Mouse (Mus musculus) neural tube, embryonic 13.5 days (tissue): ENCODE data around the gene Ntn1. TPM values are rescaled to one million over a fixed set of nuclear protein-coding genes. Genes with fewer than 3 reads are reported as not detected.
A peak's percentile ranks its signal among the peaks of the same experiment; 100 is the strongest.

Experiments
- ATAC-seq: fragments of 200-750 bp; cut with Nextera tagmentation; 2 replicates; pipeline ENCODE4 v1.8.0; 2017; ENCODE audit warnings: low read depth, mild to moderate bottlenecking, moderate TSS enrichment, moderate library complexity
- H3K27ac ChIP-seq: fragments of 300-500 bp; sonication (generic); replicated peaks from 2 replicates; pipeline ENCODE4 v1.5.1; 2015; ENCODE audit warnings: moderate library complexity, mild to moderate bottlenecking, inconsistent platforms
- H3K27me3 ChIP-seq: fragments of 300-500 bp; sonication (generic); 2 replicates; pipeline ENCODE4 v1.6.1; 2015; ENCODE audit warnings: mild to moderate bottlenecking, inconsistent platforms
- H3K36me3 ChIP-seq: fragments of 300-500 bp; sonication (generic); 2 replicates; pipeline ENCODE4 v1.6.1; 2015; ENCODE audit warnings: mild to moderate bottlenecking, inconsistent platforms
- H3K4me1 ChIP-seq: fragments of 300-500 bp; sonication (generic); replicated peaks from 2 replicates; pipeline ENCODE4 v1.6.1; 2015; ENCODE audit warnings: inconsistent platforms
- H3K4me2 ChIP-seq: fragments of 300-500 bp; sonication (generic); 2 replicates; pipeline ENCODE4 v1.6.1; 2015; ENCODE audit warnings: inconsistent platforms, mild to moderate bottlenecking, moderate library complexity
- H3K4me3 ChIP-seq: fragments of 300-500 bp; sonication (generic); 2 replicates; pipeline ENCODE4 v1.5.1; 2015; ENCODE audit warnings: mild to moderate bottlenecking, inconsistent platforms
- H3K9ac ChIP-seq: fragments of 300-500 bp; sonication (generic); 2 replicates; pipeline ENCODE4 v1.6.1; 2015; ENCODE audit warnings: moderate library complexity, mild to moderate bottlenecking, inconsistent platforms
- H3K9me3 ChIP-seq: fragments of 300-500 bp; sonication (generic); 2 replicates; pipeline ENCODE4 v1.6.1; 2016; ENCODE audit warnings: inconsistent platforms
- WGBS: fragments of 180-500 bp; shearing (Covaris S2); methylation state at CpG from one replicate; pipeline ENCODE4 v1.1.7; 2015; 5-methylcytosine and 5-hydroxymethylcytosine counted together
- polyA plus RNA-seq: library from polyadenylated mRNA; unstranded; fragments of >200 nt; fragmentation: Nextera tagmentation; extraction: Ambion mirVana; gene quantifications from 2 replicates; pipeline ENCODE4 v1.2.1, GENCODE M21; 2015

Gene Ntn1
- polyA plus RNA-seq, 1 experiment from 2014 or later: 35.3 TPM

GRCm38 (mm10) chr11:68432361-68433021, 31.9 kb upstream of the Ntn1 start:
- Histone ChIP-seq H3K4me1 (peaks cover 15% of the 10 kb centered on the region), H3K27ac (no peak overlapping the region), H3K9me3 (no peaks in the 10 kb centered on the region), H3K36me3 (no peaks in the 10 kb centered on the region), H3K9ac (peak overlapping the region; percentile 58; the same call in 1 of the 2 replicates), H3K4me3 (peak overlapping the region; percentile 40), H3K4me2 (peak overlapping the region; percentile 59), H3K27me3 (peaks cover 28% of the 10 kb centered on the region)
- ATAC-seq: peak; percentile 34; the same call in 1 of the 2 replicates
- WGBS: 32% methylated on average over 23 of the region's 23 CpGs

DNA sequence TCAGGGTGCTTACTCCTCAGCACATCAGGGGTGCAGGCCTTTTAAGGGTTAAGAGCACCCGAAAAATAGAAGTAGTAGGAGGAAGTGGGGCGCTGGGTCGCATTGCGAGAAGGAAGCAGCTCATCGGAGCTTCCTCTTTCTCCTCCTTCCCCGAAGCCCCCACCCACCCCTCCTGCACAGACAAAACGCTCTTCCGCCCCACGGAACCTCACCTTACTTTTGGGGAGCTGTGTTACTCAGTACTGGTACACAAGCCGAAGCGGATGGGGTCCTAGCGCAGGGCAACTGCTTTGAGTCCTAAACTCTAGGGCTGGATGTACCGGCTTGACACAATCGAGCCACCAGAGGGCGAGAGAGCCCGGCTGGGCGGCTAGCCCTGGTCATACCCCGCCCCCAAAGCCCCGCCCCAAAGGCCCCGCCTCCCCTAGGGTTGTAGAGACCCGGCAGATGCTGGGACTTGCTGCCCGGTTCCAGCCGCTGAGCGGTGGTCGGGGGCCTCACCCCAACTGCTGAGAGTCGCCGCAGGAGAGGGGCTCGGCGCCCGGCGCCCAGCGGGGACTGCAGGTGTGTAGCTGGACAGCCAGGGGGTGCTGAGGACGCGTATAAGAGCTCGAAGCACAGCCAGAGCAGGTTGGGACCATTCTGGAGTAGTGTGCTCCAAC, 31.2 kb upstream of the Ntn1 start, which contains the start of gene Pik3r5:
TSS of gene Pik3r5 (plus strand) at position 423 of the 662 bp plus-strand sequence.
- Histone ChIP-seq H3K9me3 (no peaks in the 10 kb centered on the region), H3K9ac (peak within 1 kb of the TSS; percentile 58; the same call in 1 of the 2 replicates), H3K4me3 (peak within 1 kb of the TSS; percentile 40), H3K4me1 (peaks cover 15% of the 10 kb centered on the region), H3K27me3 (peaks cover 28% of the 10 kb centered on the region), H3K36me3 (no peaks in the 10 kb centered on the region), H3K4me2 (peak within 1 kb of the TSS; percentile 59), H3K27ac (no peak within 1 kb of the TSS)
- 9% methylated on average over 35 of the region's 35 CpGs for WGBS
- peak; percentile 87 for ATAC-seq

GRCm38 (mm10) chr11:68430662-68431061, 30.0 kb upstream of the Ntn1 start:
- 65% methylated on average over 5 of the region's 5 CpGs for WGBS

GRCm38 (mm10) chr11:68427083-68427570, 26.5 kb upstream of the Ntn1 start:
- H3K9me3 ChIP-seq: no peaks in the 10 kb centered on the region
- no peaks in the 10 kb centered on the region for H3K36me3 ChIP-seq
- peaks cover 16% of the 10 kb centered on the region for H3K27me3 ChIP-seq
- no peak overlapping the region for H3K4me2 ChIP-seq
- peaks cover 23% of the 10 kb centered on the region for H3K4me1 ChIP-seq
- whole genome bisulfite sequencing: 84% methylated on average over 5 of the region's 5 CpGs
- H3K27ac ChIP-seq: peak overlapping the region; percentile 53; the same call in 1 of the 2 replicates
- H3K9ac ChIP-seq: no peak overlapping the region
- H3K4me3 ChIP-seq: no peak overlapping the region
- ATAC-seq: no peak

More at GRCm38 (mm10) chr11:68430662-68431061, 30.0 kb upstream of the Ntn1 start:
- H3K27me3 ChIP-seq: peaks cover 28% of the 10 kb centered on the region
- H3K9ac ChIP-seq: no peak overlapping the region
- no peak overlapping the region for H3K4me2 ChIP-seq
- H3K27ac ChIP-seq: no peak overlapping the region
- H3K9me3 ChIP-seq: no peaks in the 10 kb centered on the region
- H3K4me3 ChIP-seq: no peak overlapping the region
- no peak for ATAC-seq
- H3K4me1 ChIP-seq: peaks cover 27% of the 10 kb centered on the region
- H3K36me3 ChIP-seq: no peaks in the 10 kb centered on the region

DNA sequence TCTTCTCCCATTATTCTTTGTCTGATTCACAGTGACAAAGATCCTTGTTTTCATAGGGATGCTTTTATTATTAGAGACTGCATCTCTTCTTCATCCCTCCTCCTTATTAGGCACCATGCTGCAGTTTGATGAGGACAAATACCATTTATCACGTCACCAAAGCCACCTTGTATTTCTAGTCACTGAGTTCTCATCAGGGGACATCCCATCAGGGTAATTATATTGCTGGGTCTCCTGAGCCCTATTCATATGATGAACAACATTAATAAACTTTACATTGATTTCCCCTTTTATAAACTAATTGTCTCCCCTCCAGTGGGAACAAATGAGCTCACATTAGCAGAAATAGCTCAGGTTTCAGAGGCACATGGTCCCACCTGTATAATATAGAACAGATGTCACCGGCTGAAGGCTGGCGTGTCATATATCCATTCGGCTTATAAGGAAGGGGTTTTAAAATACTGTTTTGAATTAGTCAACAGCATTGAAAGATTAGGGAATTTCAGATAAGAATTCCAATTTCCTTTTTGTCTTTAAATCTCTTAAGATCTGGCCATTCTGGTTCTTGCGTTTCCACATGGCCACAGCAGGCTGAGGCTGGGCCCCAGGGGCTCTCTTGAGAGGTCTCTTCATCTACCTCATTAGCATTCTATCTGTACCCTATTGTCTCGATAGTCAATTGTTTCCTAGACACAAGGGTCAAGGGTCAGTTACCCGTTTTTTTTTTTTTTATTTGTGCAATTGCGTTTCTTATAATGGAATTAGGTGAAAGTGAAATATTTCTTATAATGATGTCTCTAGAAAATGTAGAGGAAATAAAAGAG, 25.1 kb upstream of the Ntn1 start:
- H3K27ac ChIP-seq: peak overlapping the region; percentile 53
- no peak overlapping the region for H3K4me3 ChIP-seq
- H3K9ac ChIP-seq: no peak overlapping the region
- WGBS: 28% methylated on average over 8 of the region's 8 CpGs
- no peak overlapping the region for H3K4me2 ChIP-seq
- peak; percentile 89 for ATAC-seq
- H3K4me1 ChIP-seq: peaks cover 15% of the 10 kb centered on the region
- H3K36me3 ChIP-seq: no peaks in the 10 kb centered on the region
- H3K27me3 ChIP-seq: peaks cover 6% of the 10 kb centered on the region; the same call in 1 of the 2 replicates
- H3K9me3 ChIP-seq: no peaks in the 10 kb centered on the region

- no peak overlapping the region for H3K4me2 ChIP-seq
- no peaks in the 10 kb centered on the region; the same call in 1 of the 2 replicates for H3K27me3 ChIP-seq
- H3K4me1 ChIP-seq: no peaks in the 10 kb centered on the region
- no peaks in the 10 kb centered on the region for H3K36me3 ChIP-seq
- WGBS: 41% methylated on average over 9 of the region's 9 CpGs
- H3K9me3 ChIP-seq: no peaks in the 10 kb centered on the region
- no peak overlapping the region for H3K9ac ChIP-seq
- no peak overlapping the region for H3K27ac ChIP-seq
- no peak for ATAC-seq
- no peak overlapping the region for H3K4me3 ChIP-seq
Observed at GRCm38 (mm10) chr11:68417831-68418230, 17.2 kb upstream of the Ntn1 start.

- whole genome bisulfite sequencing: 69% methylated on average over 3 of the region's 3 CpGs
- no peaks in the 10 kb centered on the region; the same call in 1 of the 2 replicates for H3K27me3 ChIP-seq
- no peak overlapping the region for H3K4me2 ChIP-seq
- no peaks in the 10 kb centered on the region for H3K9me3 ChIP-seq
- no peak for ATAC-seq
- no peak overlapping the region for H3K27ac ChIP-seq
- no peaks in the 10 kb centered on the region for H3K36me3 ChIP-seq
- H3K9ac ChIP-seq: no peak overlapping the region
- H3K4me1 ChIP-seq: no peaks in the 10 kb centered on the region
- no peak overlapping the region for H3K4me3 ChIP-seq
Observed at GRCm38 (mm10) chr11:68417001-68417400, 16.4 kb upstream of the Ntn1 start.

DNA sequence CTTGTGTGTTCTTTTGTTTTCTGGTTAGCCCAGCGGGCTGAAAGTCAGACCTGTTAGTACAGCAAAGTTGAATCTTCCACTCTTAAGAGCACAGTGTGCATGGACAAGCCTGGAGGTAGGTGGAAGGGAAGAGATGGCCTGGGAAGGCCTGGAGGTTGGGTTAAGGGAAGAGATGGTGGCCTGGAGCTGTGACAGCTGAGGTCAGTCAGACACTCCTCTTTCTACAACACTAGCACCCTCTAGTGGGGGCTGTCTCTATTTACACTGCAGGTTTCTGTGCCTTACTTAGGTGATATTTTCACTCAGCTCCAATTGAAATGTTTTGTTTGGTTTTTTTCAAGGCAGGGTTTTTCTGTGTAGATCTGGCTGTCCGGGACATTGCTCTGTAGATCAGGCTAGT, 7.5 kb upstream of the Ntn1 start:
- Histone ChIP-seq H3K4me2 (no peak overlapping the region), H3K36me3 (no peaks in the 10 kb centered on the region), H3K9me3 (no peaks in the 10 kb centered on the region), H3K27me3 (peaks cover 37% of the 10 kb centered on the region), H3K27ac (no peak overlapping the region), H3K4me3 (no peak overlapping the region), H3K4me1 (no peaks in the 10 kb centered on the region), H3K9ac (no peak overlapping the region)
- 59% methylated on average over 2 of the region's 2 CpGs for WGBS
- peak; percentile 50 for ATAC-seq

DNA sequence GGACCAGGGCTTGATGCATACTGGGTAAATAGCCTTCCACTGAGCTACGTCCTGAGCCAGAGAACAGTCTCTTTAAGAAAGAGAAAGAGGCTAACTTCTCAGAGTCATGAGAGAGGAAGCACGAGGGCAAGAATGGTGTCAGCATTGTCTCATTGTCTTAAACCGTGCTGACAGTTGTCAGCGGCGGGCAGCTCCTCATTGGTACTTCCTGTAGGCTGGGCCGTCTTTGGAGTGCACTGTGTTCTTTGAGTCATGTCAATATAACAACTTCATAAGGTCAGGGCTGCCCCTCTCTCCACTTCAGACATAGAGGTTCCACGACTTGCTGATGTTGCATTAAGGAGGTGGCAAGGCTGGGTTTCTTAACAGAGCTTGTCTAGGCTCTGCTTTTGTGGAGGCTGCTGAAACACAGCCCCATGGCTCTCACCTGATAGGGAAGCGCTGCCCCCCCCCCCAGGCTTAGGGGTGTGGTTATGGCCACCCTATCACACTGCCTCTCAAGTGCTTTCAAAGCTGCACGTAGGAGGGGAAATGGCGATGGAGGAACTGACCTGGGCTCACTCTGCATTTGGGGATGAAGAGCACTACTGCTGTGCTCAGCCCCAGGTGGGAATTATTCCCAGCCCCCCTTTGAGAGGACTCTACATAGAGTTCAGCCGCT, 6.8 kb upstream of the Ntn1 start:
- no peaks in the 10 kb centered on the region for H3K36me3 ChIP-seq
- H3K4me2 ChIP-seq: no peak overlapping the region
- WGBS: 64% methylated on average over 11 of the region's 11 CpGs
- peaks cover 44% of the 10 kb centered on the region for H3K27me3 ChIP-seq
- no peak overlapping the region for H3K4me3 ChIP-seq
- no peak overlapping the region for H3K27ac ChIP-seq
- no peak overlapping the region for H3K9ac ChIP-seq
- no peaks in the 10 kb centered on the region for H3K9me3 ChIP-seq
- peak; percentile 19; the same call in 1 of the 2 replicates for ATAC-seq
- no peaks in the 10 kb centered on the region for H3K4me1 ChIP-seq

- peaks cover 3% of the 10 kb centered on the region for H3K4me1 ChIP-seq
Observed at GRCm38 (mm10) chr11:68405576-68405975, 5.0 kb upstream of the Ntn1 start.

GRCm38 (mm10) chr11:68404185-68404584, 3.6 kb upstream of the Ntn1 start:
- ATAC-seq: no peak
- Histone ChIP-seq H3K9me3 (no peaks in the 10 kb centered on the region), H3K4me1 (peaks cover 17% of the 10 kb centered on the region), H3K27ac (no peak overlapping the region), H3K4me3 (no peak overlapping the region), H3K4me2 (no peak overlapping the region), H3K27me3 (peaks cover 65% of the 10 kb centered on the region), H3K9ac (no peak overlapping the region), H3K36me3 (no peaks in the 10 kb centered on the region)
- 66% methylated on average over 4 of the region's 4 CpGs for WGBS

More at GRCm38 (mm10) chr11:68405576-68405975, 5.0 kb upstream of the Ntn1 start:
- Histone ChIP-seq H3K9ac (no peak overlapping the region), H3K4me3 (no peak overlapping the region), H3K36me3 (no peaks in the 10 kb centered on the region), H3K27me3 (peaks cover 61% of the 10 kb centered on the region), H3K4me2 (no peak overlapping the region), H3K9me3 (no peaks in the 10 kb centered on the region), H3K27ac (no peak overlapping the region)
- WGBS: 90% methylated on average over 8 of the region's 8 CpGs
- ATAC-seq: no peak
